Mouse (Mus musculus): ENCODE data around the gene Tmem63c.

Gene Tmem63c

DNA sequence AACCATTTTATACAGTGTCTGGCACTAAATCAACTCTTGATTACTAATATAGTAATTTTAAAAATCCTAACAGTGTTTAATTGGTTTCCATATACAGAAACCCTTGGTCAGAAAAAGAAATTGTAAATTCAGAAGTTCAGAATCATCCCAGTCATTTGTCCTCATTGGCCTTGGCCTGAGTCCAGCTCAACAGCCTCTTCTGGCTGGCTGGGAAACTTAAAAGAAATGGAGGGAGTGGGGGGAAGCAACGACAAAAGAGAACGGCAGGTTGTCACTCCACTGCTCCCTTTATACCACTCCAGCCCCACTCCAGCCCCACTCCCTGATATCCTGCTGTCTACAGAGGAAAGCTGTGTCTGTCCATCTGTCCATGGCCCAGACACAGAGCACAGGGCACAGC, 110.0 kb downstream of the Tmem63c start:
- no peak for DNase-seq (ENCODE audit: low spot score in 2 of 2)

GRCm38 (mm10) chr12:87131619-87132018, 110.5 kb downstream of the Tmem63c start:
- DNase-seq (ENCODE audit: low spot score in 2 of 2), result no peak

DNA sequence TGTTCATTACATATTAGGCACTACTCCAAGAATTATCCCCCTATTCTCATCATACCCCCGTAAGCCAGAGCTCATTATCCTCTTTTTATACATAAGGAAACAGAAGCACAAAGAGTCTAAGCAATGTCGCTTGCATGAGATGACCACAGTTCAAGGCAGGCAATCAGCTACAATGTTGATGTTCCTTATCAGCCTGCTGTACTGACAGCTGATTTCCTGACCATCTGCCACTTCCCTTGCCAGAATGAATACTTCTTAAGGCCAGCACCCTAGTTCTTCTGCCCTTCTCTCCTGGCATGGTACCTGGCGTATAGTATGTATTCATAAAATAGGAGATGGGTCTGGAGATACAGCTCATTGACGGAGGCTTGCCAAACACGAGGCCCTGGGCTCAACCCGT, 111.1 kb downstream of the Tmem63c start:
- no peak for DNase-seq (ENCODE audit: low spot score in 2 of 2)

- no peak for DNase-seq (ENCODE audit: low spot score in 2 of 2)
Observed at GRCm38 (mm10) chr12:87132784-87133183, 111.6 kb downstream of the Tmem63c start.

DNA sequence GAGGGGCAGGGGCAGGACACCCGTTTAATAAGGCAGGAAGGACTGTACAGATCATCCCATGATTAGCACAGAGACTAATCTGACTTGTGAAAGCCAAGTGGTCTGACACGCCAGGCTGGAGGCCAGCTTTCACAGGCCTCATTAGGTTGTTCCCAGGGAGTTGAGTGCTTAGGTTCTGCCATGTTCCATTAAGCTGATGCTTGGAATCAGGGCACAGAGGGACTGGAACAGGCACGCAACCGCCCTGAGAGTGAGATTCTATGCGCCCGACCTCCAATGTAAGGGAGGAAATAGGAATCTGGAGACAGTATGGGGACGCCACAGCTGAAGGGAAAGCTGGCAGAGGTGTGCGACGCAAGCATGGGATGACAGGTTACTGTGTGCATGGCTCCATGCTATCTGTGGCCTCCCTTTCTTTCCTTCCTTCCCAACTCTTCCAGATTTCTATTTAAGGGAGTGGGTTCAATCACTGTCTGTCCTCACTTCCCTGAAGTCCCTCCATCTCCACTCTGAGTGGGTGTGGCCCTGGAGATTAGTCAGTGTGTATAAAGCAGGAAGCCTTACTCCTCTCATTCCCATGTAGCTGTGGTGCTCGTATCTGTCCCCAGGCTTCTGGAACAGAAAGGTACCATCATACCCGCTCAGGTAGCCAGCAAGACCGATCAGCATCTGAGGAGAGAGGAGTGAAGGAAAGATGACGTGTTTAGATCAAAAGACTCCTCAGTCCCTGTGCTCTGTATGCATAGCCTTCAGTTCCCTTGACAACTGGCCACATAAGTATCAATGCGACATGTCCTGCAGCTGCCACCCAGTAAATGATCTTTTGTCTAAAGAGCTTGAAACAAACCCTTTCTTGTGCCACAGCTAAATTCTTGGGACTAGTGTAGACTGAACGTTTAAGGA, 116.5 kb downstream of the Tmem63c start:
- no peak for DNase-seq (ENCODE audit: low spot score in 2 of 2)

- no peak for DNase-seq (ENCODE audit: low spot score in 2 of 2)
Observed at GRCm38 (mm10) chr12:87138342-87138701, 117.2 kb downstream of the Tmem63c start.

GRCm38 (mm10) chr12:87138768-87139167, 117.6 kb downstream of the Tmem63c start:
- DNase-seq (ENCODE audit: low spot score in 2 of 2), result no peak

All from right cerebral cortex, postnatal 36 days (tissue).